Mouse (Mus musculus) urinary bladder, postnatal 14 days (tissue): ENCODE results near the gene Gli3.
A peak's percentile ranks its signal among the peaks of the same experiment; 100 is the strongest.

Experiments
- DNase-seq: peaks from one replicate; pipeline ENCODE4 v3.0.0; 2021; ENCODE audit warnings: low spot score

Gli3 gene

GRCm38 (mm10) chr13:15462830-15463491, at the start of gene Gli3:
Gli3 (plus strand) TSS chr13:15463235.
- DNase-seq: peak; percentile 74

GRCm38 (mm10) chr13:15421182-15421750, 41.8 kb upstream of the Gli3 start:
- peak; percentile 53 for DNase-seq

- no peak for DNase-seq
Measured at GRCm38 (mm10) chr13:15442002-15442401, 21.0 kb upstream of the Gli3 start.

GRCm38 (mm10) chr13:15444312-15444711, 18.7 kb upstream of the Gli3 start:
- DNase-seq: no peak

GRCm38 (mm10) chr13:15445591-15445990, 17.4 kb upstream of the Gli3 start:
- no peak for DNase-seq

- DNase-seq: no peak
Measured at GRCm38 (mm10) chr13:15446004-15446403, 17.0 kb upstream of the Gli3 start.

- no peak for DNase-seq
Measured at GRCm38 (mm10) chr13:15446782-15447564, 16.1 kb upstream of the Gli3 start.

- DNase-seq: no peak
Measured at GRCm38 (mm10) chr13:15450941-15451340, 12.1 kb upstream of the Gli3 start.

- DNase-seq: no peak
Measured at GRCm38 (mm10) chr13:15457841-15458240, 5.2 kb upstream of the Gli3 start.

GRCm38 (mm10) chr13:15461926-15462325, 1.1 kb upstream of the Gli3 start:
- no peak for DNase-seq

- DNase-seq: peak; percentile 52
Measured at GRCm38 (mm10) chr13:15463492-15464080, 551 bp downstream of the Gli3 start.

GRCm38 (mm10) chr13:15464081-15464526, 1.1 kb downstream of the Gli3 start:
- DNase-seq: peak; percentile 46

- no peak for DNase-seq
Measured at GRCm38 (mm10) chr13:15464741-15465250, 1.8 kb downstream of the Gli3 start.

GRCm38 (mm10) chr13:15466496-15466895, 3.5 kb downstream of the Gli3 start:
- no peak for DNase-seq

GRCm38 (mm10) chr13:15467409-15467808, 4.4 kb downstream of the Gli3 start:
- no peak for DNase-seq

- no peak for DNase-seq
Measured at GRCm38 (mm10) chr13:15468421-15468820, 5.4 kb downstream of the Gli3 start.

- DNase-seq: no peak
Measured at GRCm38 (mm10) chr13:15470056-15470455, 7.0 kb downstream of the Gli3 start.

GRCm38 (mm10) chr13:15472712-15473111, 9.7 kb downstream of the Gli3 start:
- no peak for DNase-seq

- no peak for DNase-seq
Measured at GRCm38 (mm10) chr13:15474393-15474792, 11.4 kb downstream of the Gli3 start.

GRCm38 (mm10) chr13:15486033-15486891, 23.2 kb downstream of the Gli3 start:
- no peak for DNase-seq

GRCm38 (mm10) chr13:15487334-15487733, 24.3 kb downstream of the Gli3 start:
- no peak for DNase-seq
